Mouse (Mus musculus): ENCODE data around the gene Ceacam12. TPM values are rescaled to one million over a fixed set of nuclear protein-coding genes. Genes with fewer than 3 reads are reported as not detected.
"Not testable (repeated sequence)": the region's sequence is repeated elsewhere in the genome, so short reads cannot be mapped to it uniquely, and the experiment has no call there.

Gene Ceacam12
- not detected in 2 replicates for polyA plus RNA-seq (2012; rRNA removed)

GRCm38 (mm10) chr7:18065629-18066028 lies at the start of gene Ceacam12:
Gene Ceacam12, plus strand, starts transcription at chr7:18065929.
- no peaks in the 10 kb centered on the region for H3K36me3 ChIP-seq (ENCODE audit: control insufficient read depth, insufficient read depth, low read length)
- TF ChIP-seq POLR2A (IDR thresholded peaks at IDR 0.05; ENCODE audit: low read depth, low read length) (no peak), CTCF (IDR thresholded peaks at IDR 0.05; ENCODE audit: extremely low read depth, insufficient read depth, insufficient read length, insufficient replicate concordance) (no peak)
- DNase-seq (ENCODE audit: low read depth in 1 of 2, low spot score in 2 of 2): no peak
- H3K4me1 ChIP-seq (ENCODE audit: control insufficient read depth, insufficient read depth, insufficient read length): no peaks in the 10 kb centered on the region
- H3K4me3 ChIP-seq (ENCODE audit: extremely low read depth, insufficient read depth, insufficient read length): no peak within 1 kb of the TSS
- no peak within 1 kb of the TSS for H3K27ac ChIP-seq (ENCODE audit: insufficient read depth, low read length)
- H3K27me3 ChIP-seq (ENCODE audit: control insufficient read depth, insufficient read depth, low read length): no peaks in the 10 kb centered on the region
- WGBS: 66% methylated on average over 1 of the region's 1 CpGs

DNA sequence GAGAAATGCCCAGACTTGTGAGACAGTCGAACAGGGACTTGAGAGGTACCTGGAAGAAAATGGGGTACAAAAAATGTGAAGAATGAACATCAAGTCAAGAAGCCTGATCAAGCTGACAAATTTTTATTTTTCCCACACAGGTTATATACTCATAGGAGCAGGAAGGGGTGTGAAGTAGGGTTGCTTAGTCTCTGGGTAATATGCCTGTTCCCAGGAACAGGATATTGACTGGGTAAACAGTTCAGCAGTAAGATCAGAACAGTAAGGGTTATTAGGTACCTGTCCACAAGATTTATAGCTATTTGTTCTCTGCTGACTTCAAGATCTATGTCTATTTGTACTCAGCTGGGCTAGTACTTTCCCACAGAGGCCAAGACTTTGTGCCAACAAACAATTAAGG lies 8.1 kb downstream of the Ceacam12 start:
- H3K27ac ChIP-seq (ENCODE audit: insufficient read depth, low read length); H3K4me1 ChIP-seq (ENCODE audit: control insufficient read depth, insufficient read depth, insufficient read length); H3K27me3 ChIP-seq (ENCODE audit: control insufficient read depth, insufficient read depth, low read length); H3K36me3 ChIP-seq (ENCODE audit: control insufficient read depth, insufficient read depth, low read length); H3K4me3 ChIP-seq (ENCODE audit: extremely low read depth, insufficient read depth, insufficient read length); DNase-seq (ENCODE audit: low read depth in 1 of 2, low spot score in 2 of 2): not testable (repeated sequence)
- WGBS: 84% methylated on average over 1 of the region's 1 CpGs

GRCm38 (mm10) chr7:18100785-18101184 lies 35.1 kb downstream of the Ceacam12 start:
- Histone ChIP-seq H3K4me3 (ENCODE audit: extremely low read depth, insufficient read depth, insufficient read length) (no peak overlapping the region), H3K4me1 (ENCODE audit: control insufficient read depth, insufficient read depth, insufficient read length) (no peaks in the 10 kb centered on the region), H3K36me3 (ENCODE audit: control insufficient read depth, insufficient read depth, low read length) (no peaks in the 10 kb centered on the region), H3K27me3 (ENCODE audit: control insufficient read depth, insufficient read depth, low read length) (no peaks in the 10 kb centered on the region), H3K27ac (ENCODE audit: insufficient read depth, low read length) (no peak overlapping the region)
- no peak for DNase-seq (ENCODE audit: low read depth in 1 of 2, low spot score in 2 of 2)
- whole genome bisulfite sequencing: 49% methylated on average over 2 of the region's 2 CpGs
- TF ChIP-seq CTCF (IDR thresholded peaks at IDR 0.05; ENCODE audit: extremely low read depth, insufficient read depth, insufficient read length, insufficient replicate concordance) (no peak), POLR2A (IDR thresholded peaks at IDR 0.05; ENCODE audit: low read depth, low read length) (no peak)

Other genes starting within 250 kb of the Ceacam12 start
- gene Gm5155, start 194.2 kb upstream of the Ceacam12 start, polyA plus RNA-seq (2012; rRNA removed): not detected in 2 replicates
- not detected in 2 replicates for gene Ceacam11, start 93.8 kb upstream of the Ceacam12 start, polyA plus RNA-seq (2012; rRNA removed)
- gene Ceacam13, start 56.0 kb upstream of the Ceacam12 start, polyA plus RNA-seq (2012; rRNA removed): not detected in 2 replicates
- not detected in 2 replicates for gene Igfl3, start 110.6 kb downstream of the Ceacam12 start, polyA plus RNA-seq (2012; rRNA removed)
- not detected in 2 replicates for gene Mill1, start 179.4 kb downstream of the Ceacam12 start, polyA plus RNA-seq (2012; rRNA removed)